Mouse (Mus musculus) MEL (cell line): Measurements from ENCODE around the gene Gstt2.

Experiments
- CTCF ChIP-seq, 3 experiments: IDR thresholded peaks in 2 of 3; conservative IDR thresholded peaks in 1 of 3; 2 replicates each; pipeline ENCODE4 v1.5.1; 2011 to 2012; ENCODE audit warnings: low read length in 3 of 3, low read depth in 2 of 3, mild to moderate bottlenecking in 2 of 3, improper control_type of control experiment in 1 of 3, inconsistent platforms in 1 of 3, mixed read lengths in 1 of 3, moderate library complexity in 1 of 3; ENCODE audit not compliant: control insufficient read depth in 1 of 3, insufficient read depth in 1 of 3, poor library complexity in 1 of 3, severe bottlenecking in 1 of 3
- GABPA ChIP-seq: IDR thresholded peaks from 2 replicates; pipeline ENCODE4 v1.6.1; 2012; ENCODE audit warnings: low read depth, mild to moderate bottlenecking, inconsistent platforms, low read length, improper control_type of control experiment, moderate library complexity
- GATA1 ChIP-seq: IDR thresholded peaks from 2 replicates; pipeline ENCODE4 v1.6.1; 2011; ENCODE audit warnings: low read depth, low read length, improper control_type of control experiment
- POLR2A ChIP-seq, 2 experiments: IDR thresholded peaks; 2 replicates each; pipeline ENCODE4 v1.6.1; 2011 to 2012; ENCODE audit warnings: low read length in 2 of 2, mild to moderate bottlenecking in 2 of 2, control low read depth in 1 of 2, improper control_type of control experiment in 1 of 2, low read depth in 1 of 2, moderate library complexity in 1 of 2; ENCODE audit not compliant: control insufficient read depth in 1 of 2, insufficient read depth in 1 of 2, poor library complexity in 1 of 2
- TAL1 ChIP-seq: IDR thresholded peaks from 2 replicates; pipeline ENCODE4 v1.6.1; 2012; ENCODE audit warnings: mild to moderate bottlenecking, inconsistent platforms, low read length, moderate library complexity, mixed read lengths

DNA sequence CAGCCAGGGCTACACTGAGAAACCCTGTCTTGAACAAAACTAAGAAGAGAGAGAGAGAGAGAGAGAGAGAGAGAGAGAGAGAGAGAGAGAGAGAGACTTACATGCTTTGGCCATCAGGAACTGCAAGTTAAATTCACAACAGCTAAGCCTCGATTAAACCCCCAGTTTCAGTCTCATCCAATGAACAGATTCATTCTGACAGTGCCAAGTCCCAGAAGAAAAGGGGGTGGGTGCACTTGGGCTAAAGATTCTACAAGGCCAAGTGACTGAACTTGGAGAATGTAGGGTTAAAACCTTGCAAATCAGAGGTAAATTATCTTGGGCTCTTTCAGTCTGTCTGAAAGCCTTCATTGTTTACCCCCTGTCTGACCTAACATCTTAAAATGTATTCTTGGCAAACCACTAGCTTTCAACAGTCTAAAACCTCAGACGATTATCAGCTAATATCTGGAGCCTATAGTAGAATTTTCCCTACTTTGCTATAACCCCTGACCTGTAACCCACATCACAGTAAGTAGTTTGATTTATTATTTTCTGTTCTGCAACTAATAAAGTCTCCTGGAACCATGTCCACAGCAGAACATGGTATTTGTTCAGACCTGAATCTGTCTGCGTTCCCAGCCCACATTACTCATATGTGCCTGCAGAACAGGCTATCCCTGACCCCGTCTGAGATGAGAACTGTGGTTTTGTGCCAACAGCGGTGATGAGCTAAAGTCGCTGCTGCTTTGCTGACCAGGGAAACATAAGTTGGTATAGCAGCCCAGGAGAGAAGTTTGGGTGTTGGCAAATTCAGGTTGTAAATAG is 43.8 kb upstream of the Gstt2 start:
- TF ChIP-seq CTCF (IDR thresholded peaks at IDR 0.05 in 2 of 3, conservative IDR thresholded peaks at IDR 0.05 in 1 of 3; ENCODE audit: control insufficient read depth in 1 of 3, insufficient read depth in 1 of 3, low read depth in 2 of 3, low read length in 3 of 3, poor library complexity in 1 of 3, severe bottlenecking in 1 of 3) (no peak), GABPA (no peak), GATA1 (no peak), TAL1 (no peak), POLR2A (IDR thresholded peaks at IDR 0.05; ENCODE audit: control insufficient read depth in 1 of 2, insufficient read depth in 1 of 2, low read depth in 1 of 2, low read length in 2 of 2, poor library complexity in 1 of 2) (no peak)
